Mouse (Mus musculus): ENCODE data around the gene Ppil1. TPM values are rescaled to one million over a fixed set of nuclear protein-coding genes. Genes with fewer than 3 reads are reported as not detected.

Gene Ppil1
- polyA plus RNA-seq, 1 experiment = 5.0 TPM

GRCm38 (mm10) chr17:29303856-29304255 lies 39.9 kb upstream of the Ppil1 start:
- TF ChIP-seq TAL1 (IDR thresholded peaks at IDR 0.05; ENCODE audit: low read length) (no peak), GATA1 (IDR thresholded peaks at IDR 0.05; ENCODE audit: low read length) (no peak)
- Histone ChIP-seq H3K9me3 (ENCODE audit: control insufficient read depth, low read length) (no peaks in the 10 kb centered on the region), H3K27me3 (ENCODE audit: control insufficient read depth) (peaks cover 7% of the 10 kb centered on the region; the same call in 1 of the 2 replicates), H3K4me3 (replicated peaks) (no peak overlapping the region), H3K36me3 (ENCODE audit: control insufficient read depth) (peaks cover 34% of the 10 kb centered on the region), H3K4me1 (ENCODE audit: control insufficient read depth) (peaks cover 2% of the 10 kb centered on the region)

- H3K4me1 ChIP-seq (ENCODE audit: control insufficient read depth) = peaks cover 2% of the 10 kb centered on the region
- H3K4me3 ChIP-seq (replicated peaks) = no peak overlapping the region
- no peak for TF ChIP-seq GATA1 (IDR thresholded peaks at IDR 0.05; ENCODE audit: low read length)
- no peak for TF ChIP-seq TAL1 (IDR thresholded peaks at IDR 0.05; ENCODE audit: low read length)
- H3K27me3 ChIP-seq (ENCODE audit: control insufficient read depth) = peaks cover 7% of the 10 kb centered on the region; the same call in 1 of the 2 replicates
- peaks cover 40% of the 10 kb centered on the region for H3K36me3 ChIP-seq (ENCODE audit: control insufficient read depth)
- H3K9me3 ChIP-seq (ENCODE audit: control insufficient read depth, low read length) = no peaks in the 10 kb centered on the region
These were observed 39.1 kb upstream of the Ppil1 start for GRCm38 (mm10) chr17:29303087-29303486.

- no peaks in the 10 kb centered on the region for H3K9me3 ChIP-seq (ENCODE audit: control insufficient read depth, low read length)
- H3K4me1 ChIP-seq (ENCODE audit: control insufficient read depth) = peaks cover 2% of the 10 kb centered on the region
- H3K36me3 ChIP-seq (ENCODE audit: control insufficient read depth) = peaks cover 48% of the 10 kb centered on the region
- H3K27me3 ChIP-seq (ENCODE audit: control insufficient read depth) = peaks cover 7% of the 10 kb centered on the region; the same call in 1 of the 2 replicates
- TF ChIP-seq TAL1 (IDR thresholded peaks at IDR 0.05; ENCODE audit: low read length) (no peak), GATA1 (IDR thresholded peaks at IDR 0.05; ENCODE audit: low read length) (no peak)
- H3K4me3 ChIP-seq (replicated peaks) = no peak overlapping the region
These were observed 38.2 kb upstream of the Ppil1 start for GRCm38 (mm10) chr17:29302149-29302548.

GRCm38 (mm10) chr17:29301421-29301820 lies 37.4 kb upstream of the Ppil1 start:
- TF ChIP-seq GATA1 (IDR thresholded peaks at IDR 0.05; ENCODE audit: low read length) (no peak), TAL1 (IDR thresholded peaks at IDR 0.05; ENCODE audit: low read length) (no peak)
- H3K27me3 ChIP-seq (ENCODE audit: control insufficient read depth) = peaks cover 7% of the 10 kb centered on the region; the same call in 1 of the 2 replicates
- H3K36me3 ChIP-seq (ENCODE audit: control insufficient read depth) = peaks cover 53% of the 10 kb centered on the region

GRCm38 (mm10) chr17:29300926-29301325 lies 36.9 kb upstream of the Ppil1 start:
- no peaks in the 10 kb centered on the region for H3K9me3 ChIP-seq (ENCODE audit: control insufficient read depth, low read length)
- H3K4me1 ChIP-seq (ENCODE audit: control insufficient read depth) = peaks cover 2% of the 10 kb centered on the region
- peaks cover 55% of the 10 kb centered on the region for H3K36me3 ChIP-seq (ENCODE audit: control insufficient read depth)
- H3K4me3 ChIP-seq (replicated peaks) = no peak overlapping the region
- TF ChIP-seq GATA1 (IDR thresholded peaks at IDR 0.05; ENCODE audit: low read length) = no peak
- no peak for TF ChIP-seq TAL1 (IDR thresholded peaks at IDR 0.05; ENCODE audit: low read length)
- peaks cover 7% of the 10 kb centered on the region; the same call in 1 of the 2 replicates for H3K27me3 ChIP-seq (ENCODE audit: control insufficient read depth)

More at GRCm38 (mm10) chr17:29301421-29301820, 37.4 kb upstream of the Ppil1 start:
- H3K9me3 ChIP-seq (ENCODE audit: control insufficient read depth, low read length) = no peaks in the 10 kb centered on the region
- H3K4me1 ChIP-seq (ENCODE audit: control insufficient read depth) = peaks cover 2% of the 10 kb centered on the region
- no peak overlapping the region for H3K4me3 ChIP-seq (replicated peaks)

- peaks cover under 1% of the 10 kb centered on the region; the same call in 1 of the 2 replicates for H3K4me1 ChIP-seq (ENCODE audit: control insufficient read depth)
- H3K4me3 ChIP-seq (replicated peaks) = no peak overlapping the region
- H3K36me3 ChIP-seq (ENCODE audit: control insufficient read depth) = peaks cover 67% of the 10 kb centered on the region
- H3K9me3 ChIP-seq (ENCODE audit: control insufficient read depth, low read length) = no peaks in the 10 kb centered on the region
- no peak for TF ChIP-seq TAL1 (IDR thresholded peaks at IDR 0.05; ENCODE audit: low read length)
- no peak for TF ChIP-seq GATA1 (IDR thresholded peaks at IDR 0.05; ENCODE audit: low read length)
- no peaks in the 10 kb centered on the region for H3K27me3 ChIP-seq (ENCODE audit: control insufficient read depth)
These were observed 35.3 kb upstream of the Ppil1 start for GRCm38 (mm10) chr17:29299282-29299681.

- Histone ChIP-seq H3K27me3 (ENCODE audit: control insufficient read depth) (no peaks in the 10 kb centered on the region), H3K9me3 (ENCODE audit: control insufficient read depth, low read length) (no peaks in the 10 kb centered on the region), H3K4me3 (replicated peaks) (no peak overlapping the region), H3K4me1 (ENCODE audit: control insufficient read depth) (no peaks in the 10 kb centered on the region; the same call in 1 of the 2 replicates), H3K36me3 (ENCODE audit: control insufficient read depth) (peaks cover 79% of the 10 kb centered on the region)
- no peak for TF ChIP-seq GATA1 (IDR thresholded peaks at IDR 0.05; ENCODE audit: low read length)
- no peak for TF ChIP-seq TAL1 (IDR thresholded peaks at IDR 0.05; ENCODE audit: low read length)
These were observed 33.8 kb upstream of the Ppil1 start for GRCm38 (mm10) chr17:29297813-29298212.

GRCm38 (mm10) chr17:29297321-29297720 lies 33.3 kb upstream of the Ppil1 start:
- no peak overlapping the region for H3K4me3 ChIP-seq (replicated peaks)
- H3K9me3 ChIP-seq (ENCODE audit: control insufficient read depth, low read length) = no peaks in the 10 kb centered on the region
- peaks cover 78% of the 10 kb centered on the region for H3K36me3 ChIP-seq (ENCODE audit: control insufficient read depth)
- no peaks in the 10 kb centered on the region for H3K27me3 ChIP-seq (ENCODE audit: control insufficient read depth)
- no peaks in the 10 kb centered on the region; the same call in 1 of the 2 replicates for H3K4me1 ChIP-seq (ENCODE audit: control insufficient read depth)
- no peak for TF ChIP-seq TAL1 (IDR thresholded peaks at IDR 0.05; ENCODE audit: low read length)
- TF ChIP-seq GATA1 (IDR thresholded peaks at IDR 0.05; ENCODE audit: low read length) = no peak

GRCm38 (mm10) chr17:29295835-29296234 lies 31.8 kb upstream of the Ppil1 start:
- Histone ChIP-seq H3K9me3 (ENCODE audit: control insufficient read depth, low read length) (no peaks in the 10 kb centered on the region), H3K36me3 (ENCODE audit: control insufficient read depth) (peaks cover 71% of the 10 kb centered on the region), H3K4me3 (replicated peaks) (no peak overlapping the region), H3K27me3 (ENCODE audit: control insufficient read depth) (no peaks in the 10 kb centered on the region), H3K4me1 (ENCODE audit: control insufficient read depth) (no peaks in the 10 kb centered on the region; the same call in 1 of the 2 replicates)
- no peak for TF ChIP-seq GATA1 (IDR thresholded peaks at IDR 0.05; ENCODE audit: low read length)
- TF ChIP-seq TAL1 (IDR thresholded peaks at IDR 0.05; ENCODE audit: low read length) = no peak
